Mouse (Mus musculus): ENCODE measurements at regions not wholly inside any gene's neighbourhood (a gene's known extent, or its start where the extent isn't known, plus 50 kb on each side); places are given as distances from the start of the nearest gene placed in this dataset.
A peak's percentile ranks its signal among the peaks of the same experiment; 100 is the strongest.

DNA sequence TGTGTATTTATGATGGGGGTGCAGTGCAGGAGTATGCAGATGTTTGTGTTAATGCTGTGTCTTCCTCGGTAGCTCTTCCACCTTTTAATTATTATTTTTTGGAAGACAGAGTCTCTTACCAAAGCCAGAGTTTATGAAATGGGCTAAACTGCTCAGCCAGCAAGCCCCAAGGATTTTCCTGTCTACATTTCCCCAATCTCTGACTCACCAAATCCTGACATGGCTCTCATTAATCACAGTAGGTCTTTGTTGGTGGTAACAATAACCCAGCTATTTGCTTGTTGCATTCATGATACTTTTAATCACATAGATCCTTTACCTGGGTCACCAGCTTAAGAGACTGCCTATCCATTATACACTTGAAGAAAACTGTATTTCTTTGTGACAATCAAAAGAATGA, 427.8 kb upstream of the Rgma start:
- no peak for DNase-seq

DNA sequence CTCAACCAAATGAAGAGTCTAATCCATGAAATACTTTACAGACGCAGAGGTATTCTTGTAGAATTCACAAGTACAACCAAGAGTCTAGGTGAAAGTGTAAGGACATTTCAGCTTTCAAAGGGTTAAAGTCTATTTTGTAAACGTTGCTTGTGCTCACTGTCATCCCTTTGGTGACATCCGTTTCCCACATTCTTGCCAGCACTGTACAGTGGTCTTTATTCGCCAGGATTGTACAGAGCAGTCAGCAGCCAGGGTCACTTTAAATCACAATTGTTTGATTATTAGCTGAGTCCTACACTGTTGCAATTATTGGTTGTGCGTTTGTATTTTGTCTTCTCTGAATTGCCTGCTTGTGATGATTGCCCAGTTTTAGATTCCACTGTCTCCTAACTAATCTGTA, 427.3 kb upstream of the Rgma start:
- DNase-seq, result no peak

DNA sequence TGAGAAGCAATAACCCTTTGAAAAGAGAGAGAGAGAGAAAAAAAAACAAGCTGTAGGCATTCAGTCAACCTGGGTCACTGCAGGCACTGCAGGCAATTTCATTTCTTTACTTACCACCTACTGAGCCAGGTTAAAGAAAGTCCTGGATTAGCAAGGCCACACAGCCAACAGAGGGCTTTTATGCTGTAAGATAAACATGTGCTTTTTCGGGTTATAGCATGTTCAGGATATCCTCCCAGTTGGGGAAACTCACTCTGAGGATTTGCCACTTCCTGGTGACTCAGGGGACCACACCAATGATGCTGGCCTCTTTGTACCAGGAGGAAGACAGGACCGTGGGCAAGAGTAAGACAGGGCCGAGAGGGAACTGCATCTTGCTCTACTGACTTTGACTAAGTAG, 426.6 kb upstream of the Rgma start:
- no peak for DNase-seq

DNA sequence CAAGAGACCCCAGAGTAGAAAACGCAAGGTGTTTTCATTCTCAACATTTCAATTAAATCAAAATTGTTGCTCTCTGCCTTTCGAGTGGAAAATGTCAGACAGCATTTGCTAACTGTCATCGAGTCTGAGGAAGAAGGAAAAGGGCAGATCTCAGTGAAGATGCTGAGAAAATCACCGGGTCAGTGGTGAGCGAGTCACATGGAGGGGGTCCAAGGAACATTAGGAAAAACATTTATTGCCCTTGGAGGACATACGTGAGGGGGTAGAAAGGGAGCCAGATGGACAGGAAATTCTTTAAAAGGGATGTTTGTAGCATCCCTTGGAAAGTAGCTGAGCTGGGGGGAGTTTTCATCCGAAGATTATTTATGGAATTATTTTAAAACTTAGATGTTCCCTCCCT, 425.4 kb upstream of the Rgma start:
- DNase-seq, result no peak

DNA sequence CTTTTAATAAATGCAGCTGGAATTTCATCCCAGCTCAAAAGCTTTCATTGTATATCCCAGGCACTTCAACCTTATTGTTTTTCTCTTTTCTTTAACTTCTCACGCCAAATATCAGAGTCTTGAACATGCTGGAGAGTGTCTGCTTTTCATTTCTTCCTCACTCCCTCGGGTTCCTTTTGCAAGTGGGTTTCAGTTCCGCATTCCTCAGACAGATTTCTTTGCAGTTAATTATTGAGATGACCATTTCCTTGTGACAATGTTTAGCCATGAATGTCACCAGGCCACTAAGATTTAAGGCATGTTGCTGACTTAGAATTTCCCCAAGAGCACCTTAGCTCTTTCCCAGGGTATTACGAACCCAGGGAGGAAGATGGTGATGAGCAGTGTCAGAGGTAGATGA, 417.6 kb upstream of the Rgma start:
- no peak for DNase-seq

DNA sequence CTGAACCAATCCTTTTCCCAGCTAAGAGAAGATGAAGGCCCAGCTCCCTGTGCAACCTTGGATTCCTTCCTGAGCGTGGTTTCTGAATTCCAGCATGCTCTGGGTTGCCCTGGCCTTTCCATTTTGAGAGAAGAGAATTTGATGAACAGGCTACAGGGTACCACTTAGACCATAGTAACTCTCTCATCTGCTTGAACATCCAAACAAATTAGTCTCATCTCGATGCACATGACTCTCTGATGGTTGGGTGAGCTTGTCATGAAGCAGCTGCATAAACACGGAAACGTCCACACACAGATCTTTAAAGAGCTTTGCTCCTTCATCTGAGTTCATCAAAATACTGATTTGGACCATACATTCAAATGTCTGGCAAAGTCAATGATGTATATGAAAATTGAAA, 414.0 kb upstream of the Rgma start:
- no peak for DNase-seq

DNA sequence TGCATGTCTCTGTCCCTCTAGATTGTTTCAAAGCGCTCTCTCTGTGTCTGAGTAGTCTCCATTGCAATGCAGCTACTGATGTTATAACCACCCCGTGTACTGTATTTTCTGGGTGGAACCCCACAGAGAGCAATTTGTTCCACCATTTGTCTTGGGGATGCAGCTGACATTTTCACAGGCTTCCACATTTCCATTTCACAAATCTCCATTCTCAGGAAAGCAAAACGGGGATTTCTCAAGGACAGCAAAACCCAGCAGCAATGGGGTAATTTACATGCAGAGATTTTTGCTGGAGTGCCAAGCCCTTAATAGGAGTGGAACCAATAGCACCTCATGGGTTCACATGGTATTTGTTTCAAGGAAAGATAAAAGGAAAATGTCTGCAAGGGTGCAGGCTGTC, 412.5 kb upstream of the Rgma start:
- DNase-seq, result no peak

DNA sequence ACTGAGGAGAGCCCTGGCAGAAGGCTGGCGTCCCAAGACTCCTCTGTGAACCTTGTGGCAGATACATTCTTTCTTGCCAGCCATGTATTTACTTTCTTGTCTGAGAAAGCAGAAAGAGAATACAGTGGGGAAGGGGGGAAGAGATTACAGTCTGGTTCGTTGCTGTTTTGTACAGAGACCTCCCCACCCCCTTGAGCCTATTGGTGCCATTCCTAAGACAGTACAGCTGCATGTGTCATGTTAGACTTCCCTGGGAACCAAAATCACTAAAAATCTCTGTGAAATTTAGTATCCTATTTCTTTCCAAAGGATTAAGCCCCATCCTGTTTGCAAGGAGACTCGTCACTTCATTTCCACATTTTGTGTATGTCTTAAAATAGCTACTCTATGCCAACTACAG, 411.4 kb upstream of the Rgma start:
- DNase-seq, result no peak

DNA sequence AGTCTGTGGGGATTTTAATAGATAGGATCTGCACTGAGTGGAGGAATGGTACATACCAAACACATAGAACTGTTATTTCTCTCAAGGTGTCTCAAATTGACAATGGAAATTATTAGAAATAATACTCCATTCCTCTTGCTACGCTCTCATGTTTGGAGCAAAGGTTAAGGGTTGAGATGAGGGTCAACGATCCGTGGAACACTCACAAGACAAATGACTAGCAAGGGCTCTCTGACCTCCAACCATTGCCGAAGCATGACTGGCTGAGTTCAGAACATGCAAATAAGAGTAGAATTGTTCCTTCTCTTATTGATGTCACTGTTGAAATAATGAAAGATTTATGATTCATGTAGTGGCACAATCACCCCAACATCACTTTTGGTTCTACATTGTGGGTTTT, 407.1 kb upstream of the Rgma start:
- DNase-seq, result no peak

DNA sequence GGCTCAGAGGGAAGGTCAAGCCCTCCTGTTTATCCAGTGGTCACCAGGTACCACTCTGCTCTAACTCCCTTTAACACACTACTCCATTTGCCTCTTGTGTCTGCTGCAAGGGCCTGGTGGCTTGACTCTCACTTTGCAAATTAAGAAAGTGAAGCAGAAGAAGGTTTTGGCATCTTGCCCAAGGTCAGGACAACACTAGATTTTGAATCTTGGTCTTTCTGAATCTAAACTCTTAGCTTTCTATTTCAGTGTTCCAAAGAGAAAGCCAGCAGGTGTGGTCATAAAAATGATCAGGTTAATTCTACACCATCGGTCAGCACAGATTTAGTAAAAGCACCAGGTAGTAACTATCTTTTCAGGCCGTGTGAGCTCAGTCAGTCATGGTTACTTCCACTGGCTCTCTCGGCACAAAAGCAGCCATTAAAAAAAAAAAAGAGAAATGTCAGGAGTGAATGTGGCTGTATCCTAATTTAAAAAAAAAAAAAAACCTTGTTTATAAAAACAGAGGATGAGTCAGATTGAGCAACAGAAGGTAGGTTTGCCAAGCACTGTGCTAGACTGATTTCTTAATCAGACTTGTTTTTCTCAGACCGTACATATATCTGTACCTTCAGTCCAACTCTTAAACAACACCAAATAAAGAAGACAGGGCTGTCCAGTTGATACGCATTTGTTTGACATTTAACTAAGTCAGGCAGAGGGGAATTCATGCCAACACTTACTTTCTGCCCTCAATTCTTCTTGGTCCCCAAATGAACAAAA, 403.6 kb upstream of the Rgma start:
- no peak for DNase-seq

DNA sequence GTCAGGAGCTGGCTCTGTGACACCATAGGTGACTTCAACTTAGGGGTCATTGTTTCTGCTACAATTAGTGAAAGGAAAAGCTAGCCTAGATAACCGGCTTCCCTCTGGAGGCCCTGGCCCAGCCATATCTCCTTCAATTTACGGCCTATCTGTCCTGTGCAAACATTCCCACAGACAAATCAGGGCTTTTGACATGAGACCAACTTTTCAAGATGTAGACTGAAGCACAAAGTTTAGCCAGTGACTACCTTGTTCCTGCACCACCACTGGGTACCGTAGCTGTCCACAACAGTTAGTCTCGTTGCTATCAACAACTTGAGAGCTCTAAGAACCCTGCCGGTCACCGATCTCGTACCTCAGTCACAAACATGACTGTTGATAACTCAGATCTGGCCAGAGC, 402.9 kb upstream of the Rgma start:
- DNase-seq, result no peak

DNA sequence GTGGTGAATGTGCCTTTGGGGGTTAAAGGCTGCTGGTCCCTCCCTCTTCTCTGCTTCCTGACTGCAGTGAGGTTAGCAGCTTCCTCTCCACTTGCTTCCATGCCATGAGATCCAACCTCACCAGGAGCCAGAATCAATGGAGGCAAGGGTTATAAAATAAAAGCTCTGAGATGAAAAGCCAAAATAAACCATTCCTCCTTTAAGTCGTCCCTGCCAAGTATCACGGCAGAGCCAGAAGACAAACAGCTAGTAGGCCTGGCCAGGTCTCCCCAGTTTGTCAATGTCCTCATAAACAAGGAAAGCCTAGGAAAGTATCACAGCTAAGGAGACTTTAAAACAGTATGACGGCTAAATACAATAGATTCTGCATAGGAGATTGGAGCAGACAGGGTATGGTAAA, 401.5 kb upstream of the Rgma start:
- no peak for DNase-seq

DNA sequence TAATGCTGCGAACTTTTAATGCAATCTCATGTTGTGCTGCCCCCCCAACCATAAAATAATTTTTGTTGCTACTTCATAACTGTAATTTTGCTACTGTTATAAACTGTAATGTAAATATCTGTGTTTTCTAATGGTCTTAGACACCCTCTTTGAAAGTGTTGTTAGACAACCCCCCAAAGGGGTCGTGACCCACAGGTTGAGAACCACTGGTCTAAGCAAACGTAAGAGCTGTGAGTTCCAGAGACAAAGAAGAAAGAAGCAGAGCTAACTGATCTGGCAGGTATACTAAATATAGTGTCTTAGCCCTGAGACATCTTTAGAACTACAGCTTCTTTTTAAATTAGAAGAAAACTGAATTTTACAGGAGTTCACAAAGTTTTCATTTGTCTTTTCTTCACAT, 400.9 kb upstream of the Rgma start:
- no peak for DNase-seq

DNA sequence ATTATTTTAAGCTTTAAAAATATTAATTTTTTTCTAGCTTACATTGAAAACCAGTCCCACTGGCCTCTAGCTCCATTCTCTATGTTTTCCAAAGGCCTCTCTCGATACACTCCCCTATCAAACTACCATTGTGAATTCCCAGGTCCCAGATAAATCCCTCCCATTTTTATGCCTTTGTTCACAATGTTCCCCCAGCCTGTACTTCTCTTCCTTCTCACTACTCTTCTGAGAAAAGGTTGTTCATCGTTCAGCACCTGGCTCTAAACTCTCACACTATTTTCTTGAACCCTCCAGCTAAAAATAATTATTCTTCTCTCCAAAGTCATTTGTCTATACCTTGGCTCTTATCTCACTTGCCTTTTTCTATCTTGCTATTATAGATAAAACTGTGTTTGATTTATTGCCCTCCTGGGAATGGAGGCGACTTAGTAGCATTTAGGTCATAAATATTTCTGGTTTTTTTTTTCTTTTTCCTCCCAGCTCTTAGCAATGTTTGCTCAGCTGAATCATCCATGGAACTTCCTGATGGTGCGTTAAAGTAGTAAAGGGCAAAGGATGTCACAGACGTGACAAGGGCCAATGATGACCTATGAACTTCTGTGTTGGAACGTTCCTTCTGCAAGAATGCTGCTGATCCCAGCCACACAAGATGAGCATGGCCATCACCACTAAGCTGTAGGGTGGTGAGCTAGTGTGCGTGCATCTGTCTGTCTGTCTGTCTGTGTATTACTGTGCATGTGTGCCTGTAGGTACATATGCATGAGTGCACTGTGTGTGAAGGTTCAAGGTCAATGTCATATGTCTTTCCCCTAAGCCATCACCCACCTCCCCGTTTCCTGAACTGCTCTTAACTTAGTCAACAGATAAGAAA, 384.5 kb upstream of the Rgma start:
- DNase-seq, result no peak

DNA sequence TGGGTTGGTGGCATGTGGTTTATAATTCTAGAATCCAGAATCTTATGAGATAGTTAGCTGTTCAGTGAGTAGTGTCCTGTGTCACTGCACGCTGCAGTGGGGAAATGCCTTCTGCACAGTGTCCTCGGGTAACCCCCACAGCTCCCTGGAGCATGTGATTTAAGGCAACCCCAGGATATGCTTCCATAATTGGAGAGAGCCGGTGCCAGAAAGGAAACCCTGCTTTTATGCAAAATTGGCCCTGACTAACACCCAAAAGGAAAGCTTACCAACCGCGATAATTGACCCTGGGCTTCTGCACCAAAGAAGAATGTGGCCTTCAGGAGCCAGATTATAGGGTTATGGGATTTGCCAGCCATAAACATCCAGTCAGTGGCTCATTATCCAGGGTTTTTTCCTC, 376.9 kb upstream of the Rgma start:
- no peak for DNase-seq

DNA sequence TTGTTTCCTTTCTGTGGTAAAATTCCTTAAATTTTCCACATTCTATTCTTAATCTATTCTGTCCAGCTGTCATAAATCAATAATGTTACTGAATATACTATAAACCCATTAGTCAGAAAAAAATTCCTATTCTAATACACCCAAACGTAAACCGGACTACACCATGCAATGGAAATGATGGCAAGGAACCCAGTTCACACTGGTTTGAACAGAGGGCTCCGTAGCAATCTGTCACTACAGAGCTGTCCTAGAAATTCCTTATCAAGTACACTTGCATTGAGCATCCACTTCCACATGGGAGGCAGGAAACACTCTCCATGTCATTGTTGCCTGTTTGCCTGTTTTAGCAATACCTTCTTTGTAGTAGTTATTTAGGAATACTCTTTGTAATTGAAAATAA, 356.2 kb upstream of the Rgma start:
- DNase-seq, result no peak

DNA sequence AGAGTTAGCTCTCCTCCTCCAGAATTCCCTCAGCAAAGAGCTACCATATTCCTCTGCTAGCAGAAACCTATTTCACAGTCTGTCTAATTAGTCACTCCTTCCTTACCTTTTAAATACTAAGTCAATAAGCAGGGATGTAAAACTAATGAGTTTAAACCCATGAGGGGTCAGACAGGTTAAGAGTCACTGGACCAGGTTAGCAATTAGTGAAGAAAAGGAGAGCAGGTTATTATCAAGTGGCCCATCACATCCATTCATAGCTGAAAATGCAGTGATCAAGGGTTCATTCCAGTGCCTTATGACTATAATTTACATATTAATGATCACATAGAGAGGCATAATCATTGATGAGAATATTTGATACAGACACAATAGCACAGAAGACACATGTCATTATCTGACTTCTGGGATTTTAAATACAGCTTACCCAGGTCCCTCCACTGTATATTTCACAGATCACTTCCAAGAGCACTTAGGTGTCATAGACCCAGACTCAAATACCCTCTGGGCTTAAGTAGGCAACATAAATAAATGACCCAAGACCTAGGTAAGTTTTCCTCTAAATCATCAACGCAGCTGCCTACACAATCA, 355.4 kb upstream of the Rgma start:
- DNase-seq, result no peak

DNA sequence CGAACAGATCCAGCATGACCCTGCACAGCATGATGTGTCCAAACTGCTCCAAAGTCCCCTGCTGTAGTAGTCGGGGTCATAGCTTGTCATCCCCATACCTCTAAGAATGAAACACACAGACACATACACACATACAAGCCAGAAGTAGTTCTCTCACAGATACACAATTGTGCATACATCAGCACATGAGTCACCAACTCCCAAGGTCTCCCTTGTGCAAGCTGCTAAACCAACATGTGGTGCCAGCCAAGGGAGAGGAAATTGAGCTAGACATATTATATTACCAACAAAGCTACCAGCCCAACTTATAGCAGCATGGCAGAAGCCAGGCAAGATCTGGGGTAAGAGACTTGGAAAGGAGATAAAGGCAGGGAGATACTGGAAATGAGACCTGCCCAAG, 353.5 kb upstream of the Rgma start:
- no peak for DNase-seq

DNA sequence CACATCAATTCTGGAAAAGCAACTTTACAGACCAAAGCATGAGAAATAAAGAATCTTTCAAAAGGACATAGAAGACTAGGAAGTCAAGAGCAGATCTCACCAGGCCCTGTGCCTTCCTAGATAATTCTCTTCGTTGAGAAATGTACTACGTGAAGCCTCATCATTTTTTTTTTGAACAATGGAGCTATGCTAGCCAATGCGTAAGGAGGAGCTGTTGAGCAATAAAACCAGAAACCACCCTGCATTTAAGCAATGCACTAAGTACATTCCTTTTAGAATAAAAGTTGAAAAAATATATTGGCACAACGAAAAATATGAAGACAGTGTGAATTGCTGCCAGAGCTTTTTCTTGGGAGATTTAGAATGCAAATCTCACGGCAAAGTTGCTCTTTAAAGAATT, 349.7 kb upstream of the Rgma start:
- DNase-seq, result no peak

DNA sequence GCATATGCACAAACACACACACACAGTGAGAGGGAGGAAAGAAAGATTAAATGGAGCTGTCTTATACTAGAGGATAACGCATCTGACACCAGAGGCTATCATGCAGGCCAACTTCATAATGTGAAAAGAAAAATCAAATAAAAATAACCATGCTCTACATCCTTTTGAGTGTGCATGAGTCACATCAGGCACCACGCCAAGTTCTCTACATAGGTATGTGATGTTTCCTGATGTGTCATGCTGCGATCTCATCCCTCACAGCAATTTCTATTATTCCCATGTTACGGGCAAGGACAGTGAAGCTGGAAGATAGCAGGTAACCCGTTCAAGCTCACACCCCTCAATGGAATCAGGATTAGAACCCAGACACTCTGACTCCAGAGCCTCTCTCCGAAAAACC, 346.4 kb upstream of the Rgma start:
- no peak for DNase-seq

DNA sequence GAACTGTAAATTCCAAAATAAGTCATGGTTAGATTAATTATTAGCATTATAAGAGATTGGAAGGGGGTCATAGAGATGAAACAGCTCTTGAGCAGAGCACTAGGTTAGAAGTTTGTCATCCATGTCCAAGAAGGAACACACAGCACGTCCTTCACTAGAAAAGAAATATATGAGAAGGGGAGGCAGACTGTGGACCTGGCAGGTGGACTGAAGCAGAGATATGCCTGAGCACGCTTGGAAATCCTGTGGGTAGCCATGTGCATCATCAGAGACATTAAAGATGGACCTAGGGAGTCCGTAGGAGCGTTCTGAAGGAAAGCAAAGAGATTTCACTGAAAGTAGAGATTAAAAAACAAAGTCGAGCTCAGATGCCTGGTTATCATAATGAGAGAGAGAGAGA, 343.9 kb upstream of the Rgma start:
- no peak for DNase-seq

DNA sequence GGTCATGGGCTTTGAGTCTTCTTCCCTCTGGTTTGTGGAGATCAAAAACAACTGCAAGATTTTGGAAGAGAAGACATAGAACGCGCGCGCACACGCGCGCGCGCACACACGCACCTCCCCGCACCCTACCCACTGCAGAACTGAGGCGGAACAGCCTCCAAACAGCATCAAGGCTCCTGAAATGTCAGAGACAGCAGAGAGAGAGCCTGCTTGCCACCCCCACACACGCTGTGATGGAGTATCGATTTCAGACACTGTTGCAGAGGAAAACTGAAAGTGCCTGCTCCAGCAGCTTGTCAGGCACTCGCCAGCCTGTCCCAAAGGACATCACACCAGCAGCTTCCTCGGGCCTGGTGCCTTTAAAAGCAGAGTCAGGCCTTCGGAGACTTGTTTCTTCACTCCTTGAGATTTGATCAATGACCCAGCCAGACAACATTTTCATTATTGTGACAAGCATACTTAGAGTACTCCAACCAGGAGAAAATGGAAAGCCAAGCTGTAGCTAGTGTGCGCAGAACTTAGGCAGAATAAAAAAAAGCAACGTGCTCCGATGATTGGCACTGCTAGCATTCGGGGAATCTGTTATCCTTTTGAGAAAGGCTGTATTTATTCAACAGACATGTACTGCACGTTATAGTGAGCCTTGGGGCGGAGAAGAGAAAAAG, 342.9 kb upstream of the Rgma start:
- DNase-seq, result no peak

DNA sequence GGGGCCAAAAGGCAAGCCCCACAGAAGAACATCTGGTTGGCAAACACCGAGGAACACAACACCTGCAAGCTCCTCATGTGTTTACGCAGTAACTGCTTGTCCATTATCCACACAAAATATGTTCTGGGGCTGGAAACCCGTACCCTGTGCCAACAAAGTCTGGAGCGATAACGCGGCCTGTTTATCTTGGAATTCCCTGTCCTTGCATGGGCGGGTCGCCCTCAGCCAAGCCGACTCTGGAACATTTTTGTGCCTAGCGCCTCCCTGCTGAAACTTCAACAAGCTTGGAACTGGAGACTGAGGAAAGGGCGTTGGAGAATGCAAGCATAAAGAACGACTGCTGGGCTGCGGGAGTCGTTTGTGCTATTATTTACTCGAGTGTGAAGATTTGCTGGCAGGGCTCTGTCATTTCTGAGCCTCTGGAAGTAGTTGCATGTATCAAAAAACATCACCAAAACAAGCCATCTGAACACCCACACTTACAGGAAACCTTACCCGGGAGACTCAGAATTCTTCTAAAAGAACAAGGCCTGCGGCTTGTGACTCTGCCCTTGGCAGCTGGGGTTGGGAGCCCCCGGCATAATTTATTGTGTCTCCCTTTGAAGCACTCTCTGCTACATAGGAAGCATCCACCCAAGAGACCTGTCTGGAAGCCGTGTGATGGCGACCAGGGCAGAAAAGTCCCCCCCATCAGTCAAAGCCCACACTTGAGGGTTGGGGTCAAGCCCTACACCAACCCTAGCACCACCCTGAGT, 338.3 kb upstream of the Rgma start:
- peak; percentile 6 for DNase-seq
